Mouse (Mus musculus): ENCODE measurements around the gene Cnbp. TPM values are rescaled to one million over a fixed set of nuclear protein-coding genes. Genes with fewer than 3 reads are reported as not detected.

The Cnbp gene
- polyA plus RNA-seq (2012; rRNA removed) (437 and 460 TPM in 2 replicates), polyA plus RNA-seq (2014; fragmentation: Nextera tagmentation; extraction: Ambion mirVana) (1,093 and 1,108 TPM in 2 replicates)

GRCm38 (mm10) chr6:87850900-87851614, at the start of gene Cnbp:
Cnbp (minus strand) TSS chr6:87851106.
- H3K9me3 ChIP-seq (ENCODE audit: control insufficient read depth, low read length) = no peaks in the 10 kb centered on the region
- peak; percentile 99 for ATAC-seq (ENCODE audit: low FRiP score, low read depth)
- peak within 1 kb of the TSS; percentile 94 for H3K27ac ChIP-seq (replicated peaks; ENCODE audit: low read depth, low read length)
- peak within 1 kb of the TSS; percentile 100 for H3K9ac ChIP-seq (ENCODE audit: low read depth, low read length, severe bottlenecking)
- peak within 1 kb of the TSS; percentile 74 for H3K4me2 ChIP-seq (replicated peaks; ENCODE audit: low read depth, low read length, severe bottlenecking)
- H3K4me3 ChIP-seq (replicated peaks; ENCODE audit: low read length) = peak within 1 kb of the TSS; percentile 100
- H3K27me3 ChIP-seq (ENCODE audit: control insufficient read depth, insufficient read depth, low read length) = no peaks in the 10 kb centered on the region
- peak; percentile 97 for DNase-seq (ENCODE audit: low spot score)
- H3K4me1 ChIP-seq (ENCODE audit: control insufficient read depth, insufficient read depth, low read length) = peaks cover 29% of the 10 kb centered on the region
- peaks cover 10% of the 10 kb centered on the region for H3K36me3 ChIP-seq (ENCODE audit: control insufficient read depth, insufficient read depth, low read length)
- WGBS = 0% methylated on average over 41 of the region's 55 CpGs
- peak; percentile 83; the same call in 1 of the 2 replicates for TF ChIP-seq POLR2A (IDR thresholded peaks at IDR 0.05; ENCODE audit: borderline replicate concordance, extremely low read depth, insufficient read depth, insufficient read length)

GRCm38 (mm10) chr6:87898028-87898427, 47.1 kb upstream of the Cnbp start:
- peaks cover 97% of the 10 kb centered on the region for H3K36me3 ChIP-seq (ENCODE audit: control insufficient read depth, insufficient read depth, low read length)
- TF ChIP-seq POLR2A (IDR thresholded peaks at IDR 0.05; ENCODE audit: borderline replicate concordance, extremely low read depth, insufficient read depth, insufficient read length) = no peak
- no peaks in the 10 kb centered on the region for H3K27me3 ChIP-seq (ENCODE audit: control insufficient read depth, insufficient read depth, low read length)
- 87% methylated on average over 10 of the region's 10 CpGs for WGBS
- no peaks in the 10 kb centered on the region for H3K9me3 ChIP-seq (ENCODE audit: control insufficient read depth, low read length)
- peak; percentile 54 for DNase-seq (ENCODE audit: low spot score)
- H3K4me3 ChIP-seq (replicated peaks; ENCODE audit: low read length) = no peak overlapping the region
- no peak overlapping the region for H3K27ac ChIP-seq (replicated peaks; ENCODE audit: low read depth, low read length)
- ATAC-seq (ENCODE audit: low FRiP score, low read depth) = no peak
- no peak overlapping the region for H3K4me2 ChIP-seq (replicated peaks; ENCODE audit: low read depth, low read length, severe bottlenecking)
- no peaks in the 10 kb centered on the region for H3K4me1 ChIP-seq (ENCODE audit: control insufficient read depth, insufficient read depth, low read length)
- H3K9ac ChIP-seq (ENCODE audit: low read depth, low read length, severe bottlenecking) = no peak overlapping the region

- H3K9ac ChIP-seq (ENCODE audit: low read depth, low read length, severe bottlenecking) = no peak overlapping the region
- TF ChIP-seq POLR2A (IDR thresholded peaks at IDR 0.05; ENCODE audit: borderline replicate concordance, extremely low read depth, insufficient read depth, insufficient read length) = no peak
- no peaks in the 10 kb centered on the region for H3K9me3 ChIP-seq (ENCODE audit: control insufficient read depth, low read length)
- WGBS = 92% methylated on average over 7 of the region's 7 CpGs
- no peak for ATAC-seq (ENCODE audit: low FRiP score, low read depth)
- no peak overlapping the region for H3K4me3 ChIP-seq (replicated peaks; ENCODE audit: low read length)
- H3K27ac ChIP-seq (replicated peaks; ENCODE audit: low read depth, low read length) = no peak overlapping the region
- no peak for DNase-seq (ENCODE audit: low spot score)
- H3K36me3 ChIP-seq (ENCODE audit: control insufficient read depth, insufficient read depth, low read length) = peaks cover 96% of the 10 kb centered on the region
- H3K4me1 ChIP-seq (ENCODE audit: control insufficient read depth, insufficient read depth, low read length) = 0 out of 2 replicates have a peak, but pooled peaks cover under 1% of the 10 kb centered on the region
- no peaks in the 10 kb centered on the region for H3K27me3 ChIP-seq (ENCODE audit: control insufficient read depth, insufficient read depth, low read length)
- no peak overlapping the region for H3K4me2 ChIP-seq (replicated peaks; ENCODE audit: low read depth, low read length, severe bottlenecking)
These were observed 43.0 kb upstream of the Cnbp start for GRCm38 (mm10) chr6:87893931-87894330.

- Histone ChIP-seq H3K9ac (ENCODE audit: low read depth, low read length, severe bottlenecking) (peak within 1 kb of the TSS; percentile 85), H3K4me2 (replicated peaks; ENCODE audit: low read depth, low read length, severe bottlenecking) (peak within 1 kb of the TSS; percentile 56), H3K27ac (replicated peaks; ENCODE audit: low read depth, low read length) (peak within 1 kb of the TSS; percentile 74), H3K36me3 (ENCODE audit: control insufficient read depth, insufficient read depth, low read length) (peaks cover 36% of the 10 kb centered on the region), H3K27me3 (ENCODE audit: control insufficient read depth, insufficient read depth, low read length) (no peaks in the 10 kb centered on the region), H3K4me3 (replicated peaks; ENCODE audit: low read length) (peak within 1 kb of the TSS; percentile 73), H3K4me1 (ENCODE audit: control insufficient read depth, insufficient read depth, low read length) (0 out of 2 replicates have a peak, but pooled peaks cover 3% of the 10 kb centered on the region), H3K9me3 (ENCODE audit: control insufficient read depth, low read length) (no peaks in the 10 kb centered on the region)
- peak; percentile 95 for ATAC-seq (ENCODE audit: low FRiP score, low read depth)
- DNase-seq (ENCODE audit: low spot score) = peak; percentile 99
- peak; percentile 89; the same call in 1 of the 2 replicates for TF ChIP-seq POLR2A (IDR thresholded peaks at IDR 0.05; ENCODE audit: borderline replicate concordance, extremely low read depth, insufficient read depth, insufficient read length)
- under 1% methylated on average over 31 of the region's 31 CpGs for WGBS
These were observed 36.8 kb upstream of the Cnbp start, which contains the start of gene Copg1 for GRCm38 (mm10) chr6:87887594-87888233. Copg1 (plus strand) TSS chr6:87887814.

- DNase-seq (ENCODE audit: low spot score) (no peak), ATAC-seq (ENCODE audit: low FRiP score, low read depth) (no peak)
- WGBS = 97% methylated on average over 1 of the region's 1 CpGs
These were observed 35.8 kb upstream of the Cnbp start for GRCm38 (mm10) chr6:87886721-87887120.

More at GRCm38 (mm10) chr6:87886721-87887120, 35.8 kb upstream of the Cnbp start:
- Histone ChIP-seq H3K27me3 (ENCODE audit: control insufficient read depth, insufficient read depth, low read length) (no peaks in the 10 kb centered on the region), H3K36me3 (ENCODE audit: control insufficient read depth, insufficient read depth, low read length) (peaks cover 26% of the 10 kb centered on the region), H3K4me3 (replicated peaks; ENCODE audit: low read length) (no peak overlapping the region), H3K9ac (ENCODE audit: low read depth, low read length, severe bottlenecking) (no peak overlapping the region), H3K4me2 (replicated peaks; ENCODE audit: low read depth, low read length, severe bottlenecking) (no peak overlapping the region), H3K27ac (replicated peaks; ENCODE audit: low read depth, low read length) (no peak overlapping the region), H3K9me3 (ENCODE audit: control insufficient read depth, low read length) (no peaks in the 10 kb centered on the region), H3K4me1 (ENCODE audit: control insufficient read depth, insufficient read depth, low read length) (0 out of 2 replicates have a peak, but pooled peaks cover 3% of the 10 kb centered on the region)
- TF ChIP-seq POLR2A (IDR thresholded peaks at IDR 0.05; ENCODE audit: borderline replicate concordance, extremely low read depth, insufficient read depth, insufficient read length) = no peak
